Mouse (Mus musculus): Measurements from ENCODE around the gene Vps25.

Vps25 gene

DNA sequence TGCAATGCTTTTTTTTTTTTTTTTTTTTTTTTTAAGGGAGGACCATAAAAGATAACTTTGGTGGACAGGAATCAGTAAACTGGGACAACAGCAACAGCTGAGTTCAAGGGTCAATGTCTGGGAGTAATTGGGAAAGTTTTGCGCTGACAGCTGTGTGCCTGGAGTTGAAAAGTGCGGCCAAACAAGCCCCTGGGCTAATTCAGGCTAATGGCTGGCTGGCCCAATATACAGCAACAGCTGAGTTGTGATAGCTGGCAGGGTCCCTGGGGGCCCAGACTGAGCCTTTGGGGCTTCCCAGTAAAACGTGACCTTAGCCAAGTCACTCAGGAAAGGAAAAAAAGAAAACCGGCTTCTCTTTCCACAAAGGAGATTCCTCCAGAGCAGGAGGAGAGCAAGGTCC lies 8.4 kb upstream of the Vps25 start:
- no peak for DNase-seq (ENCODE audit: low spot score)

DNA sequence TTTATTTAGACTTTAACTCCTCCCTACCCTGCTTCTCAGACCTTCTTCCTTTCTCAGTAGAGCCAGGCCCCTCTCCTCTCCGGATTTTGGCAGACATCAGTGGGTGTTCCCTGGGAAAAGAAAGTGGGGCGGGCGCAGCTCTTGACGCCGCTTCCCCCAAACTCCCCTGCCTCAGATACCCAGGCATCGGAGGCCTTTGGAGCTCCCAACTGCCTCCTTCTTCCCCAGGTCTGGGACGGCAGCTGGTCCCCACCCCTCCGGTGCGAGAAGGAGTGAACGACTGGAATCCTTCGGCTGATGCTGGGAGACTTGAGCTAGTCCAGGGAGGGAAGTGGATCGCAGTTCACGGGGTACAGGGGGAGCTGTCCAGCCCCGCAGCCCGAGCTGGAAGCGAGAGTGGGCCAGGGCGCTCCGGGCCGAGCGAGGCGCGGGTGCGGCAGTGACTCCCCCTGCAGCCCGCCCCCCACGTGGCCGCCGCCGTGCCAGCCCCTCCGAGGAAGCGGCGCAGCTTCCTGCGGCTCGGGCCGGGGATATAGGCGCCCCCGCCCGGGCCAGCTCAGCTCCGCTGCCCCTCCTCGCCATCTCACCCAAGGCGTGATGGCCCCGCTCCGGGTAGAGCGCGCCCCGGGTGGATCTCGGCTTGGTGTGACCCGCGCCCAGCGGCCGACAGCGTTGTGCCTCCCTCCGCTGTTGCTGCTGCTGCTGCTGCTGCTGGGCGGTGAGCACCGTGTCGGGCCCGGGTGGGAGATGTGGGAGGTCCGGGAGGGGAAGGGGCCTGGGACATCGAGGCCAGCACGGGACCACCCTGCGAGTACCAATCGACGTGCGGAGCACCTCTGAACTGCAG lies 7.4 kb upstream of the Vps25 start, which contains the start of gene Ramp2:
Gene Ramp2, plus strand, starts transcription at position 174 of the 847 bp plus-strand sequence.
- DNase-seq (ENCODE audit: low spot score), result no peak

- DNase-seq (ENCODE audit: low spot score), result no peak
Observed at GRCm38 (mm10) chr11:101246702-101247012, 6.8 kb upstream of the Vps25 start.

GRCm38 (mm10) chr11:101247521-101248030 lies 5.9 kb upstream of the Vps25 start:
- no peak for DNase-seq (ENCODE audit: low spot score)

DNA sequence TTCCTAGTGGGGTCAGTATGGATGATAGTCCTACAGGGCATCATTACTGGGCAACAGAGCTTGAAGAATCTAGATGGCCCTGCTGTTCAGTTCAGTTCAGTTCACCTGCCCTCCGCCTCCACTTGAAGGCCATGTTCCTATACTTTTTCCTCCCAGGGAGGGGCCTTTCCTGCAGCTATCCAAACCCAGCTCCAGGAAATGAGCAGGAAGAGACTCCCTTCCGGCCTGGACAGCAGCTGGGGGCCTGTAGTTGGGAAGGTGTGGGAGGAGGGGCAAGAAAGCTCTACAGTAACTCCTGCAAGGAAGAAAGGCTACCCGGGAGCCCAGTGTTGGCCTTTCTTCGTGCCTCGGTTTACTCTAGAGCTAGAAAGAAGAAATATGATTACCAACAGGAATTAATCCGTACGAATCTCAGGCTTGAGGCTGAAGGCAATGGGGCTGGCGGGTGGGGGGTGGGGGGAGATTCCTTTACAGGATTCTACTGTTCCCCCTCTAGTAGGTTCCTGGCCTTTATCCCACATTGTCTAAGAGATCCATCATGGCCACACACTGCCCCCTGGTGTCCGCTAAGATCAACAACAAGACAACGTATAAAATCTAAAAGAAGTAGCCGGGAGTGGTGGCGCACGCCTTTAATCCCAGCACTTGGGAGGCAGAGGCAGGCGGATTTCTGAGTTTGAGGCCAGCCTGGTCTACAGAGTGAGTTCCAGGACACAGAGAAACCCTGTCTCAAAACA lies 5.1 kb upstream of the Vps25 start:
- DNase-seq (ENCODE audit: low spot score), result peak; percentile 74

DNA sequence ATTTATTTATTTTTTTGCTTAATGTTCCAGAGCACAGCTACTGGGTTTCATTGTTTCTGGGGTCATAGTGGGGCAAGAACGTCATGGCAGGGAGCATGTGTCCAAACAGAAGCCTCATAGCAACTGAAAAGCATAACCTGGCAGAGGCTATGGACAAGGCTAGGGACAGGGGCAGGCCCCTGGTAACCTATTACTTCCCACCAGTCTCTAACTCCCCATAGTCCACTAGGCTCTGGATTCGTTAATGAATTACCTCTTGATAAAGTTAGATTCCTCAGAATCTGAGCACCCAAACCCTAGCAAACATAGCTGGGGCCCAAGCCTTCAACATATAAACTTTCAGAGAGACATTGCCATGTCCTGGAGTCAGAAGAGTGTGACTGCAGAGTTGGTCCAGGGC lies 2.5 kb upstream of the Vps25 start:
- DNase-seq (ENCODE audit: low spot score), result no peak

- DNase-seq (ENCODE audit: low spot score), result no peak
Observed at GRCm38 (mm10) chr11:101252941-101253340, 566 bp upstream of the Vps25 start.

GRCm38 (mm10) chr11:101255826-101256775 lies 2.6 kb downstream of the Vps25 start:
- no peak for DNase-seq (ENCODE audit: low spot score)

- no peak for DNase-seq (ENCODE audit: low spot score)
Observed at GRCm38 (mm10) chr11:101259261-101259712, 5.8 kb downstream of the Vps25 start.

DNA sequence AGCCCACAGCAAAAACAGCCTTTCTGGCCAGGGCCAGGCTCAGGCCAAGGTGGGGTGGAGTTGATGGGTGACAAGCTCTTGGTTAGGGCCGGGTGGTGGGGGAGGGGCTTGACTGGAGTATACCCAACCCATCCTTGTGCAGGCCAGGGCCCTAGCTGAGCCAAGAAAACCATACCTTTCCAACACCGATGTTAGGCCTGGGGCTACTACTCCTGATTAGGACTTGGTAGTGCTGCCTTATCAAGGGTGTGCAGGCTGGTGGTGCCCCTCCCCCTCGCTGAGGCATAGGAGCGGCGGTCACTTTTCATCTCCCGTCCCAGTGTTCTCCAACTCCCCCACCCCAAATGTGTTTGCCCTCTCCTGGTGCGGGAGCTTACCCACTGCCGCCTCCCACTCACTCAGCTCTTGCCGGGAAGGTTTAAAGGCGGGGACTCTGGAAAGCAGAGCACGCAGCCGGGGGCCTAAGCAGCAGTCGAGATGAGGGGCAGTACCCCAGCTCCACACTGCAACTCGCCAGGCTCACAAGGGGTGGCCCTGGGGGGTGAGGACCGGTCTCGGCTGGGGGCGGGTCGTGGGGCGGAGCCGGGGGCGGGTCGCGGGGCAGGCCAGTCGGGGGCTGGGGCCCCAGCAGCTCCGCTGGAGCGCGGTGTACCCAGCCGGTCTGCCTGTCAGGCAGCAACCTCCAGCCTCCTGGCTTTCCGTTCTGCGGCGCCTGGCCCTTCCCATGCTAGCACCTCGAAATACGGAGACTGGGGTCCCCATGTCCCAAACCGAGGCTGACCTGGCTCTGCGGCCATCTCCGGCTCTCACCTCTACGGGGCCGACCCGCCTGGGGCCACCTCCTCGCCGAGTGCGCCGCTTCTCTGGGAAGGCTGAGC lies 6.7 kb downstream of the Vps25 start, which contains the start of gene Wnk4:
Gene Wnk4, plus strand, starts transcription at position 620 of the 878 bp plus-strand sequence.
- DNase-seq (ENCODE audit: low spot score), result peak; percentile 80

- no peak for DNase-seq (ENCODE audit: low spot score)
Observed at GRCm38 (mm10) chr11:101260826-101261380, 7.4 kb downstream of the Vps25 start.

GRCm38 (mm10) chr11:101262272-101262967 lies 8.9 kb downstream of the Vps25 start:
- no peak for DNase-seq (ENCODE audit: low spot score)

GRCm38 (mm10) chr11:101263138-101263988 lies 9.9 kb downstream of the Vps25 start:
- no peak for DNase-seq (ENCODE audit: low spot score)

DNA sequence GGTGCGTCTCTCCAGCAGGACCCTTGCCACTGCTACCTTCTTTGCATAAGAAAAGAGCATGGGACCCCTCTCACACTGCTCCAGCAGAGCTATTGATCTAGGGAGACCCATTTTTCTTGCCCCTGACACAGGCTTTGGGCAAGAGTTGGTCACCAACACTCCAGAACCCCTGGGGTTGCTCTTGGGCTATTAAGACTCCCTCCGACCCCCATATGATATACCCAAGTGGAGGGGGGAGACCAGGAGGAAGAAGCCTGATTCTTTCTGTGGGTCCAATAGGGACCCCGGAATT lies 10.4 kb downstream of the Vps25 start:
- DNase-seq (ENCODE audit: low spot score), result no peak

DNA sequence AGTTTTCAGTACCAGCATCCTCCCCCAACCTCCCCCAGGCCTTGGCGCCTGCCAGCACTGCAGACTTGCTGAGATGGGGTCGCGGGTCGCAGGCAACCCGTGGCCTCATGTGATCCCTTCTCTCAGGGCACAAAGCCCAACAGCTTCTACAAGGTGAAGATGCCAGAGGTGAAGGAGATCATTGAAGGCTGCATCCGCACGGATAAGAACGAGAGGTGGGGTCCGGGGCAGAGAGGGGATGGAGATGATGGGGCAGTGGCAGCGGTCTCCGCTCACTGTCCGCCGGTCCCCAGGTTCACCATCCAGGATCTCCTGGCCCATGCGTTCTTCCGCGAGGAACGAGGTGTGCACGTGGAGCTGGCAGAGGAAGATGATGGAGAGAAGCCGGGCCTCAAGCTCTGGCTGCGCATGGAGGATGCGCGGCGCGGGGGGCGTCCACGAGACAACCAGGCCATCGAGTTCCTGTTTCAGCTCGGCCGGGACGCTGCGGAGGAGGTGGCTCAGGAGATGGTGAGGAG lies 11.5 kb downstream of the Vps25 start:
- no peak for DNase-seq (ENCODE audit: low spot score)

DNA sequence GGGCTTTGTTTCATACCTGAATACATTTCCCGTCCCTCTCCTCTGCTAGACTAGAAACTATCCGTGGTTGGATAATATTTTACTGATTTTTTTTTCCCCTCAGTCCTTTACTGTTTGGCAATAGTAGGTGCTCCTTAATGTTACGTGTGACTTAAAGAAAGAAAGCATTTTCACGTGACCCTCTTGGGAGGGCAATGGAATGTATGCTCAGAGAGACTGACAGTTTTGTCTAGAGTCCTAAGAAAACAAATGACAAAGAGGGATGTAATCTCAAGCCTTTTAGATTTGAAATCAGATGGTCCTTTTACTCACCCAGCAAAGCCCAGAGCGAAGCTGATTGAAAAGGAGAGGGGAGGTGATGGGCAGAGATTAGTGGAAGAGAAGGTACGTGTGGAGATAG lies 12.4 kb downstream of the Vps25 start:
- no peak for DNase-seq (ENCODE audit: low spot score)

DNA sequence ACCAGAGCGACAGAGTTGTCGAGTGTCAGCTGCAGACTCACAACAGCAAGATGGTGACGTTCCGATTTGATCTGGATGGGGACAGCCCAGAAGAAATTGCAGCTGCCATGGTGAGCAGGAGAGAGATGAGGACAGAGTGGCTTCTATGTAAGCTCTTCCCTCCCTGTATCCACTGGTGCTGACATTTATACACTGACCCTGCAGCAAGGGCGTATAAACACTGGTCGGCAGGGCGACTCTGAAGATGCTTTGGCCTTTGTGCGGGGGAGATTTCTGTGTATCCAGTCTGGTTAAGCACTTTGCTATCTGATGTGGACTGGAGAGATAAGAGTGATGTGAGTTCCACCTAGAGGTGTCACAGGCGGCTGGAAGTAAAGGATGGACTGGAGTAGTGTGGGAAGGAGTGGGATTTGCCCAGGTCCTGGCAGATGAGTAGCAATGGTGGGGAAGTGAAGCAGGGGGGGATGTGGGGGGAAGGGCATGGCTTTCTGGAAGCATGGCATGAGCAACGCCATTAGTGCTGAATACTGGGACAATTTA lies 16.1 kb downstream of the Vps25 start:
- DNase-seq (ENCODE audit: low spot score), result no peak

GRCm38 (mm10) chr11:101272446-101272845 lies 18.9 kb downstream of the Vps25 start:
- DNase-seq (ENCODE audit: low spot score), result no peak

GRCm38 (mm10) chr11:101275309-101275708 lies 21.8 kb downstream of the Vps25 start:
- DNase-seq (ENCODE audit: low spot score), result no peak
